Mouse (Mus musculus) ES-E14 (cell line): Measurements from ENCODE around the gene Pparg.

Experiments used
- HCFC1 ChIP-seq: IDR thresholded peaks from 2 replicates; pipeline ENCODE4 v1.6.1; 2012; ENCODE audit warnings: low read length, inconsistent platforms, borderline replicate concordance; ENCODE audit not compliant: insufficient read depth
- ZC3H11A ChIP-seq: IDR thresholded peaks from 2 replicates; pipeline ENCODE4 v1.6.1; 2012; ENCODE audit warnings: low read depth, mild to moderate bottlenecking, inconsistent platforms, low read length, borderline replicate concordance

GRCm38 (mm10) chr6:115319686-115320085 lies 41.1 kb upstream of the Pparg start:
- TF ChIP-seq ZC3H11A (no peak), HCFC1 (no peak)
